Mouse (Mus musculus): Measurements from ENCODE around the gene Elfn1.

- TF ChIP-seq POLR2AphosphoS5 (IDR thresholded peaks at IDR 0.05; ENCODE audit: insufficient replicate concordance, low read depth, low read length) = no peak
- no peak for TF ChIP-seq CTCF (IDR thresholded peaks at IDR 0.05; ENCODE audit: low read depth, low read length)
- TF ChIP-seq GATA1 (IDR thresholded peaks at IDR 0.05; ENCODE audit: borderline replicate concordance, low read length) = no peak
- TF ChIP-seq TAL1 (conservative IDR thresholded peaks at IDR 0.05; ENCODE audit: low read depth, low read length) = no peak
- no peak for TF ChIP-seq GATA2 (IDR thresholded peaks at IDR 0.05; ENCODE audit: borderline replicate concordance, low read depth, low read length)
Observed at GRCm38 (mm10) chr5:139936431-139936830, 28.7 kb downstream of the Elfn1 start.
